Mouse (Mus musculus): ENCODE data around the gene Btnl10.

- TF ChIP-seq CTCF (IDR thresholded peaks at IDR 0.05; ENCODE audit: low read depth) = no peak
- no peak for TF ChIP-seq EP300 (IDR thresholded peaks at IDR 0.05; ENCODE audit: low read depth)
Observed at GRCm38 (mm10) chr11:58918759-58919158, 1.1 kb downstream of the Btnl10 start.
